23 mouse cellular contexts compared by ENCODE assay signal in the genomic region with DNA sequence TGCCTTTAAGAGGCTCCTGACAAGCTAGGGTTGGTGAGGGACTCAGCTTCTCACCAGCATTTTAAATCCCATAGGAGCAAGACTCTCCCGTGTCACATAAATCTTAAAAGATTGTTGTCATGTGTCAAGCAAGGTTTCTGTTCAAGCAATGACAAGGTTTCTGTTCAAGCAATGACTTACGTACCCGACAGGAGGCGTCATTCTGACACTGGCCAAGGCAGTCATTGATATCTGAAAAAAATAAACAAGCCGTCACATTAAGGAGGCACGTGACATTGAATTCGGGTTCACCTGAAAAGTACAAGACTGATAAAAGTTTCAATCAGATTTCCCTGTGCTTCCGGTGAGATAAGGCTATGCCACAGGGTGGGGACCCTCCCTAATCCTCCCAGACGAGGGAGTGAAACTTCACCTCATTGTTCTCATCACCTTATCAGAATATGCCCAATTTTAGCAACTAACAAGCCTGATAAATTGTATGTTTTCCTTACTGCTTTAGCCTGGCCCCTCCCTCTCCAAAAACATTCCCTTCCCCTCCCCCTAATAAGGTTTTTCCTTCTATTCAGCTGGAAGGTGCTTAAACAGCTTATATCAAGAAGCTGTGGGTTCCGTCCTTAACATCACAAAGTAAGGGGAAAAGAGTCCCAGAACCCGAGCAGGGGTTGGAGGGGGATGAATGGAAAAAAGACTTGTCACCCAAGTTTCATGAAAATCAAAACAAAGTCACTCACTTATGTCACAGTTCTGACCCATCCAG. TPM values are rescaled to one million over a fixed set of nuclear protein-coding genes. Genes with fewer than 3 reads are reported as not detected.
DNase-seq lines count a peak whose midpoint lies in the region; ATAC-seq and TF ChIP-seq lines count a peak whose summit lies in the region.
"Had no signal": no experiment of that assay in that cellular context is flagged by ENCODE, and none has a peak within 500 bp of the region (broad histone marks: within the 10 kb centered on the region; RNA-seq: fewer than 3 reads in every experiment).

No protein-coding gene starts in this region.

- no peak overlapping the region for H3K27ac ChIP-seq in forebrain, embryonic 13.5 days
- H3K27ac ChIP-seq in forebrain, embryonic 11.5 days (ENCODE audit: low read depth, low read length) = no peak overlapping the region
- peak overlapping the region; percentile 59 for H3K27ac ChIP-seq in hindbrain, embryonic 10.5 days
- H3K27ac ChIP-seq in hindbrain, postnatal 0 days = no peak overlapping the region
- peak overlapping the region; percentile 66 for H3K27ac ChIP-seq in midbrain, embryonic 10.5 days (replicated peaks)
- H3K27ac ChIP-seq in midbrain, embryonic 15.5 days = no peak overlapping the region
- no peak overlapping the region for H3K27ac ChIP-seq in midbrain, postnatal 0 days (ENCODE audit: low read depth, low read length)
- H3K27ac ChIP-seq: embryonic facial prominence, embryonic 13.5 days; limb, embryonic 10.5 days; liver, embryonic 15.5 days; lung, embryonic 15.5 days; macrophage had no signal

- no peak for DNase-seq in forebrain, embryonic 11.5 days (ENCODE audit: low spot score)
- no peak for DNase-seq in hindbrain, embryonic 10.5 days (ENCODE audit: low spot score)
- DNase-seq in hindbrain, postnatal 0 days (ENCODE audit: low spot score) = no peak
- DNase-seq in midbrain, embryonic 10.5 days (ENCODE audit: low spot score) = no peak
- no peak for DNase-seq in midbrain, postnatal 0 days (ENCODE audit: low spot score)
- DNase-seq in frontal cortex, postnatal 14 days (ENCODE audit: low spot score in 2 of 2) = no peak
- DNase-seq: adrenal gland, postnatal 14 days; cerebellum, adult 2 months; cerebellum, postnatal 25 days; embryo, embryonic 11 days; kidney, adult 2 months; kidney, postnatal 10 days; liver; right cerebral cortex, postnatal 14 days had no signal

- H3K9ac ChIP-seq in forebrain, embryonic 13.5 days = no peak overlapping the region
- no peak overlapping the region for H3K9ac ChIP-seq in forebrain, embryonic 11.5 days (ENCODE audit: low read length)
- H3K9ac ChIP-seq in hindbrain, postnatal 0 days (replicated peaks; ENCODE audit: low read length) = no peak overlapping the region
- no peak overlapping the region for H3K9ac ChIP-seq in midbrain, embryonic 15.5 days
- no peak overlapping the region for H3K9ac ChIP-seq in midbrain, postnatal 0 days (replicated peaks; ENCODE audit: low read length, poor library complexity, severe bottlenecking)
- H3K9ac ChIP-seq: embryonic facial prominence, embryonic 13.5 days; heart, embryonic 12.5 days; liver, embryonic 15.5 days; lung, embryonic 15.5 days had no signal

- peak; percentile 5; the same call in 1 of the 2 replicates for ATAC-seq in forebrain, embryonic 13.5 days
- ATAC-seq in forebrain, embryonic 11.5 days (replicated peaks; ENCODE audit: low FRiP score) = no peak
- ATAC-seq in hindbrain, postnatal 0 days = no peak
- ATAC-seq in midbrain, embryonic 15.5 days (replicated peaks) = no peak
- ATAC-seq in midbrain, postnatal 0 days (ENCODE audit: low FRiP score) = no peak

- WGBS in forebrain, embryonic 13.5 days = 58% methylated on average over 11 of the region's 11 CpGs
- 65% methylated on average over 11 of the region's 11 CpGs for WGBS in forebrain, embryonic 11.5 days
- 74% methylated on average over 11 of the region's 11 CpGs for whole genome bisulfite sequencing in hindbrain, embryonic 10.5 days
- 66% methylated on average over 11 of the region's 11 CpGs for WGBS in hindbrain, postnatal 0 days
- 66% methylated on average over 11 of the region's 11 CpGs for WGBS in midbrain, embryonic 10.5 days
- WGBS in midbrain, embryonic 15.5 days = 56% methylated on average over 11 of the region's 11 CpGs
- 52% methylated on average over 11 of the region's 11 CpGs for WGBS in midbrain, postnatal 0 days

- H3K4me1 ChIP-seq in forebrain, embryonic 13.5 days = peaks cover 36% of the 10 kb centered on the region
- H3K4me1 ChIP-seq in forebrain, embryonic 11.5 days (replicated peaks; ENCODE audit: control insufficient read depth, insufficient read depth, low read length) = peaks cover 9% of the 10 kb centered on the region
- peaks cover 95% of the 10 kb centered on the region for H3K4me1 ChIP-seq in hindbrain, embryonic 10.5 days (replicated peaks)
- H3K4me1 ChIP-seq in hindbrain, postnatal 0 days (ENCODE audit: insufficient read depth, low read length) = no peaks in the 10 kb centered on the region
- H3K4me1 ChIP-seq in midbrain, embryonic 10.5 days = peaks cover 78% of the 10 kb centered on the region
- peaks cover 10% of the 10 kb centered on the region; the same call in 1 of the 2 replicates for H3K4me1 ChIP-seq in midbrain, embryonic 15.5 days
- no peaks in the 10 kb centered on the region for H3K4me1 ChIP-seq in midbrain, postnatal 0 days (ENCODE audit: insufficient read depth, low read length)
- H3K4me1 ChIP-seq: liver, embryonic 15.5 days; lung, embryonic 15.5 days had no signal

- no peak for TF ChIP-seq CTCF in hindbrain, postnatal 0 days (IDR thresholded peaks at IDR 0.05; ENCODE audit: low read depth)
- TF ChIP-seq CTCF in midbrain, postnatal 0 days (IDR thresholded peaks at IDR 0.05) = peak; percentile 17; the same call in 1 of the 2 replicates

- H3K4me3 ChIP-seq in forebrain, embryonic 13.5 days = no peak overlapping the region
- no peak overlapping the region for H3K4me3 ChIP-seq in forebrain, embryonic 11.5 days (ENCODE audit: low read depth, low read length)
- no peak overlapping the region for H3K4me3 ChIP-seq in hindbrain, embryonic 10.5 days
- no peak overlapping the region for H3K4me3 ChIP-seq in hindbrain, postnatal 0 days (ENCODE audit: low read length)
- H3K4me3 ChIP-seq in midbrain, embryonic 10.5 days = no peak overlapping the region
- no peak overlapping the region for H3K4me3 ChIP-seq in midbrain, embryonic 15.5 days
- H3K4me3 ChIP-seq in midbrain, postnatal 0 days (ENCODE audit: low read depth, low read length) = no peak overlapping the region
- H3K4me3 ChIP-seq: embryonic facial prominence, embryonic 13.5 days; erythroblast, embryonic 14.5 days; heart, embryonic 12.5 days; limb, embryonic 10.5 days; liver, embryonic 15.5 days; lung, embryonic 15.5 days had no signal

- H3K9me3 ChIP-seq in forebrain, embryonic 13.5 days (replicated peaks) = no peaks in the 10 kb centered on the region
- no peaks in the 10 kb centered on the region for H3K9me3 ChIP-seq in forebrain, embryonic 11.5 days (ENCODE audit: control insufficient read depth, low read length)
- H3K9me3 ChIP-seq in hindbrain, embryonic 10.5 days = no peaks in the 10 kb centered on the region
- H3K9me3 ChIP-seq in hindbrain, postnatal 0 days (ENCODE audit: low read length) = no peaks in the 10 kb centered on the region
- no peaks in the 10 kb centered on the region for H3K9me3 ChIP-seq in midbrain, embryonic 10.5 days (replicated peaks)
- H3K9me3 ChIP-seq in midbrain, embryonic 15.5 days = no peaks in the 10 kb centered on the region
- H3K9me3 ChIP-seq in midbrain, postnatal 0 days (ENCODE audit: low read length) = no peaks in the 10 kb centered on the region
- H3K9me3 ChIP-seq: embryonic facial prominence, embryonic 13.5 days; heart, embryonic 12.5 days; limb, embryonic 10.5 days; liver, embryonic 15.5 days; lung, embryonic 15.5 days had no signal

- H3K4me2 ChIP-seq in forebrain, embryonic 13.5 days = no peak overlapping the region
- no peak overlapping the region for H3K4me2 ChIP-seq in forebrain, embryonic 11.5 days (ENCODE audit: low read depth, low read length, severe bottlenecking)
- no peak overlapping the region for H3K4me2 ChIP-seq in hindbrain, postnatal 0 days (ENCODE audit: low read depth, low read length)
- no peak overlapping the region for H3K4me2 ChIP-seq in midbrain, embryonic 15.5 days
- no peak overlapping the region for H3K4me2 ChIP-seq in midbrain, postnatal 0 days (ENCODE audit: low read depth, low read length, poor library complexity, severe bottlenecking)
- H3K4me2 ChIP-seq: embryonic facial prominence, embryonic 13.5 days; heart, embryonic 12.5 days; liver, embryonic 15.5 days; lung, embryonic 15.5 days had no signal

- peaks cover 58% of the 10 kb centered on the region for H3K36me3 ChIP-seq in forebrain, embryonic 13.5 days (ENCODE audit: poor library complexity, severe bottlenecking)
- peaks cover 7% of the 10 kb centered on the region for H3K36me3 ChIP-seq in forebrain, embryonic 11.5 days (ENCODE audit: control insufficient read depth, insufficient read depth, low read length)
- H3K36me3 ChIP-seq in hindbrain, embryonic 10.5 days = peaks cover 95% of the 10 kb centered on the region
- H3K36me3 ChIP-seq in hindbrain, postnatal 0 days (ENCODE audit: insufficient read depth, low read length) = no peaks in the 10 kb centered on the region
- peaks cover 99% of the 10 kb centered on the region for H3K36me3 ChIP-seq in midbrain, embryonic 10.5 days
- no peaks in the 10 kb centered on the region for H3K36me3 ChIP-seq in midbrain, embryonic 15.5 days (replicated peaks)
- H3K36me3 ChIP-seq in midbrain, postnatal 0 days (ENCODE audit: insufficient read depth, low read length) = 0 out of 2 replicates have a peak, but pooled peaks cover 2% of the 10 kb centered on the region
- H3K36me3 ChIP-seq: liver, embryonic 15.5 days had no signal

- 0 out of 2 replicates have a peak, but pooled peaks cover 6% of the 10 kb centered on the region for H3K27me3 ChIP-seq in forebrain, embryonic 13.5 days
- no peaks in the 10 kb centered on the region for H3K27me3 ChIP-seq in forebrain, embryonic 11.5 days (ENCODE audit: control insufficient read depth, insufficient read depth, low read length)
- H3K27me3 ChIP-seq in hindbrain, embryonic 10.5 days (ENCODE audit: insufficient read depth, poor library complexity, severe bottlenecking) = no peaks in the 10 kb centered on the region; the same call in 1 of the 2 replicates
- H3K27me3 ChIP-seq in hindbrain, postnatal 0 days (ENCODE audit: insufficient read depth, low read length) = no peaks in the 10 kb centered on the region
- H3K27me3 ChIP-seq in midbrain, embryonic 10.5 days (ENCODE audit: low read depth, poor library complexity, severe bottlenecking) = no peaks in the 10 kb centered on the region
- no peaks in the 10 kb centered on the region for H3K27me3 ChIP-seq in midbrain, embryonic 15.5 days (replicated peaks)
- no peaks in the 10 kb centered on the region for H3K27me3 ChIP-seq in midbrain, postnatal 0 days (ENCODE audit: insufficient read depth, low read length)
- H3K27me3 ChIP-seq: embryonic facial prominence, embryonic 13.5 days; heart, embryonic 12.5 days; liver, embryonic 15.5 days; lung, embryonic 15.5 days had no signal

RNA-seq across cellular contexts. Expression of a gene that starts 24.5 kb away (rescaled TPM):
- 10.6 and 12.3 TPM in 2 replicates for polyA plus RNA-seq in forebrain, embryonic 13.5 days (2015; fragmentation: Nextera tagmentation; extraction: Ambion mirVana)
- 19.6 and 20.6 TPM in 2 replicates for polyA plus RNA-seq in forebrain, embryonic 11.5 days (2014; fragmentation: Nextera tagmentation; extraction: Ambion mirVana)
- polyA plus RNA-seq in hindbrain, embryonic 10.5 days (2016; fragmentation: Nextera tagmentation; extraction: Ambion mirVana) = 21.2 and 30.5 TPM in 2 replicates
- 8.5 and 8.7 TPM in 2 replicates for total RNA-seq in hindbrain, postnatal 0 days (2014; rRNA removed)
- polyA plus RNA-seq in hindbrain, postnatal 0 days (2015; fragmentation: Nextera tagmentation; extraction: Ambion mirVana) = 4.9 and 5.5 TPM in 2 replicates
- polyA plus RNA-seq in midbrain, embryonic 10.5 days (2016; fragmentation: Nextera tagmentation; extraction: Ambion mirVana) = 38.9 and 42.4 TPM in 2 replicates
- 11.7 and 12.6 TPM in 2 replicates for polyA plus RNA-seq in midbrain, embryonic 15.5 days (2015; fragmentation: Nextera tagmentation; extraction: Ambion mirVana)
- total RNA-seq in midbrain, postnatal 0 days (2014; rRNA removed) = 8.7 and 10.1 TPM in 2 replicates
- polyA plus RNA-seq in midbrain, postnatal 0 days (2015; fragmentation: Nextera tagmentation; extraction: Ambion mirVana) = 4.3 and 4.4 TPM in 2 replicates
- polyA plus RNA-seq: erythroblast, embryonic 14.5 days had no signal

Comparison
In these comparisons a context has a peak if more than half of its experiments do, and no peak if none do; other contexts are left out.
1. H3K27ac ChIP-seq: peak in hindbrain, embryonic 10.5 days (single experiment) and midbrain, embryonic 10.5 days (single experiment); none in forebrain, embryonic 13.5 days (single experiment), forebrain, embryonic 11.5 days (single experiment), hindbrain, postnatal 0 days (single experiment), midbrain, embryonic 15.5 days (single experiment) and midbrain, postnatal 0 days (single experiment).